Mouse (Mus musculus): ENCODE measurements around the gene Mical1. TPM values are rescaled to one million over a fixed set of nuclear protein-coding genes. Genes with fewer than 3 reads are reported as not detected.
"Not testable (repeated sequence)": the region's sequence is repeated elsewhere in the genome, so short reads cannot be mapped to it uniquely, and the experiment has no call there.

Mical1 gene
- total RNA-seq, 2 experiments from 2014 or later, result 22.6 to 26.0 TPM

DNA sequence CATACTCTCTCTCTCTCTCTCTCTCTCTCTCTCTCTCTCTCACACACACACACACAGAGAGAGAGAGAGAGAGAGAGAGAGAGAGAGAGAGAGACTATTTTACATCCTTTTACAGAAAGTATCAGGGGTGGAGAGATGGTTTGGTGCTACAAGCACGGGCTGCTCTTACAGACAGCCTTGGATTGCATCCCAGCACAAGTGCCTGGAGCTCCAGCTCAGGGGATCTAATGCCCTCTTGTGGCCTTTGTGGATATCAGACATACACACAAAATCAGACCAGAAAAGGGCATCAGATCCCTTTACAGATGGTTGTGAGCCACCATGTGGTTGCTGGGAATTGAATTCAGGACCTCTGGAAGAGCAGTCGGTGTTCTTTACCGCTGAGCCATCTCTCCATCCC, 29.3 kb downstream of the Mical1 start:
- peak in 1 of 2 experiments; percentile 51 for DNase-seq (ENCODE audit: extremely low spot score in 1 of 2, low spot score in 2 of 2)
- not testable (repeated sequence) for H3K4me3 ChIP-seq, H3K27ac ChIP-seq
- intact Hi-C loops (cut with DNase I), result loop anchor here (10.0 kb wide), 1 partner anchor 501 kb away; no protein-coding TSS in a partner anchor
- peak; percentile 75 for TF ChIP-seq CTCF (IDR thresholded peaks at IDR 0.05)

DNA sequence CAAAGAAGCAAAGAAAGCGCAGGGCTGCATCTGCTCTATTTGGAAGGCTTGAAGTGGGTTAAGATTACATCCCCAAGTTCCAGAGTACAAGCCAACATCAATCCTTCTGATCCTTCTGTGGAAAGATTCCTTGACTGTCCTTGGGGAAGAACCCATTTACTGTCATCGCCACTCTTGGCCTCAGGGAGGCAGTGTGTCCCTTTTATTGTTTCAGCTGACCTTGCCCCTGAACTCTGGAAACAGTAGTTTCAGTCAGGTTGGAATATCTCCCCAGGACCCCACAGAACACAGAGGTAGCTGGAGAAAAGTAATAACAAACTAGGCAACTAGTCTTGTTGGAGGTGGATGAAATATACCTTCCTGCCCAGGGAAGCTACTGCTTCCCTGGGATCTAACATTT, 33.0 kb downstream of the Mical1 start:
- Histone ChIP-seq H3K4me3 (no peak overlapping the region), H3K27ac (no peak overlapping the region)
- no peak for DNase-seq (ENCODE audit: extremely low spot score in 1 of 2, low spot score in 2 of 2)
- intact Hi-C loops (cut with DNase I), result loop anchor here (10.0 kb wide), 1 partner anchor 504 kb away; no protein-coding TSS in a partner anchor
- TF ChIP-seq CTCF (IDR thresholded peaks at IDR 0.05), result peak; percentile 55

DNA sequence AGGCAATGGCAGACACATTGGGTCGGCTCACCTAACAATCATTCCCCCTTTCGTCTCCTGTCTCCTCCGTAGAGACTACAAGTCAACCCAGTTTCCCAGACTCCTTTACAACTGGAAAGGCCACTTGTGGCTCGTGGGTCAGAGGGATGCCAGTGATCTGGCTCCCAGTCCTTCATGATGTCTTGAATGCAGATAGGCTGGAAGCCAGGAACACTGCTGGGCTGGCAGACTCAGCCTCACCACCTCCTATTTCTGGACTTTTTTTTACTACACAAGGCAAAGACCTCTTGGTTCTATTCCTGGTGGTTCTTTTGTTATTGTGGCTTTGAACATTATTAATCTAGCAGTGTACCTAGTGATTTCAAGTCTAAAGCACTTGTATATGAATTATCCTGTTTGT, 38.2 kb downstream of the Mical1 start:
- no peak overlapping the region for H3K27ac ChIP-seq
- no peak for DNase-seq (ENCODE audit: extremely low spot score in 1 of 2, low spot score in 2 of 2)
- H3K4me3 ChIP-seq, result no peak overlapping the region
- intact Hi-C loops (cut with DNase I), result loop anchor here (10.0 kb wide), 1 partner anchor 780 kb away; no protein-coding TSS in a partner anchor
- TF ChIP-seq CTCF (IDR thresholded peaks at IDR 0.05), result no peak

DNA sequence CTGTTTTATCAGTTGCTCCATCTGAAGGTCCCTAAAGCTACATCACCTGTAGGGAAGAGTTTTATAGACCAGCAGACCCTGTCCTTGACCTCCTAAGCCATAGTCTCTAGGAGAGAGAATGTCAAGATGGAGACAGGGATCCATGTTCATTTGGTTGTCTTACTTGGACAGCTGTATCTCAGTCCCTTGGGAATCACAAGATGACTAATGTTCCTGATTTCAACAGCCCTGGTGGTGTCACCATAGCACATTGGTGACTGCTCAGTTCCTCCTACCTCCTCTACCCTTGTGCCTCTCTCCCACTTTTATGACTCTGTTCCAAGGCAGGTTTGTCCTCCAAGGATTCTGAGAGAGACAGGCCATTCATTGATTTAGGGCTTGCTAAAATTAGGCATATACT, 38.8 kb downstream of the Mical1 start:
- no peak for TF ChIP-seq CTCF (IDR thresholded peaks at IDR 0.05)
- intact Hi-C loops (cut with DNase I), result loop anchor here (5.0 to 10.0 kb wide), 2 partner anchors 213 to 780 kb away; partner anchors contain the start of genes Ak9 and Fig4
- no peak for DNase-seq (ENCODE audit: extremely low spot score in 1 of 2, low spot score in 2 of 2)
- Histone ChIP-seq H3K4me3 (no peak overlapping the region), H3K27ac (no peak overlapping the region)

DNA sequence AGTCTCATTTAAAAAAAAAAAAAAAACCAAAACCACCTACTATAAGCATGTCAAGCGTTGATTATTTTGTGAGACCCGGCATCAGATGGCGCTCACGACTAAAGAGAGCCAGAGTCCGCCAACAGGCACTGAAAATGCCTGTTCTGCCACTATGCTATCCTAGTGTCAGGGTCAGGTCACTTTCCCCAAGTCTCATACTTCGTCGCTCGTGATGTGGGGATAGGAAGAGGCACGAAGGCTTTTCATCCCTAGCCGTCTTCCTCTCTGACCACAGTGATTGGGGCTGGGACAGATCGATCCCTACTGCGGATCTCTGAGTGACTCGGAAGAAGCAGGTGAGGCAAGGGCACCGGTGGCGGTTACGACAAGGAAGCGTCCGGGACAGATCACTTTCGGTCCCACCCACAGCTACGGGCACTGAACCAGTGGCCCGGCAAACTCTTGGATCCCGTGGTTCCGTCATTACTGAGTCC, 42.4 kb downstream of the Mical1 start:
- peak in 1 of 2 experiments; percentile 57 for DNase-seq (ENCODE audit: extremely low spot score in 1 of 2, low spot score in 2 of 2)
- peak overlapping the region; percentile 100 for H3K27ac ChIP-seq
- peak; percentile 54 for TF ChIP-seq CTCF (IDR thresholded peaks at IDR 0.05)
- H3K4me3 ChIP-seq, result peak overlapping the region; percentile 80
- intact Hi-C loops (cut with DNase I), result loop anchor here (5.0 to 10.0 kb wide), 2 partner anchors 216 to 776 kb away; partner anchors contain the start of genes Ak9 and Fig4

DNA sequence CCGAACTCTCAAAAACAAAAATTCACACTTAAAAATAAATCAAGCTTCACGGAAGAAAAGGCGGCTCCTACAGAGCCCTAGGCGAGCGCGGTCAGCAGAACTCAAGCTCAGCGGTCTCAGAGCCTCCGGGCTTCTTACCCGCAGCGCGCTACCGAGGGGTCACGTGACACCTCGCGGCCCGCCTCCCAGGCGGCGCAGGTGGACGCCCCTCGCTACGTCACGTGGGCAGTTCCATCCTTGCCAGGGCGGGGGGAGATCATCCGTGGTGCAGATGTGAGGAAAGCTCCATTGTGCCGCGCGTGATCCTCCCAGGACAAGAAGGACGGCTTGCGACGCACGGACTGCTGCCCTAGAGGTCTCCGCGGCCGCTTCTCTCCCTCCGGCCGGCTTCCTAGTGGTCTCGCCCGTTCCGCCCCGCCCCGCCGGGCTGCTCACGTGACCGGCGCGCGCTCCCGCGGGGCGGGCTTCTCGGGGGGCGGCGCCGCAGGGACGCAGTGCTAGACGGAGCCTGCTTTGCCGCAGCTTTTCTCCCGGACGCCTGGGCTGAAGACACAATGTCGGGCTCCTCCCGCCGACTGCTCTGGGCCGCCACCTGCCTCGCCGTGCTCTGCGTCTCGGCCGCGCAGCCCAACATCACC, 43.0 kb downstream of the Mical1 start, which contains the start of gene Cd164:
Cd164 (plus strand) TSS at position 434 of the 638 bp plus-strand sequence.
- H3K27ac ChIP-seq, result peak within 1 kb of the TSS; percentile 100
- DNase-seq (ENCODE audit: extremely low spot score in 1 of 2, low spot score in 2 of 2), result peak; percentile 88 to 91
- H3K4me3 ChIP-seq, result peak within 1 kb of the TSS; percentile 80
- no peak for TF ChIP-seq CTCF (IDR thresholded peaks at IDR 0.05)
- intact Hi-C loops (cut with DNase I), result loop anchor here (1.0 to 10.0 kb wide), 3 partner anchors 163 to 776 kb away; partner anchors contain the start of genes Ak9 and Fig4

DNA sequence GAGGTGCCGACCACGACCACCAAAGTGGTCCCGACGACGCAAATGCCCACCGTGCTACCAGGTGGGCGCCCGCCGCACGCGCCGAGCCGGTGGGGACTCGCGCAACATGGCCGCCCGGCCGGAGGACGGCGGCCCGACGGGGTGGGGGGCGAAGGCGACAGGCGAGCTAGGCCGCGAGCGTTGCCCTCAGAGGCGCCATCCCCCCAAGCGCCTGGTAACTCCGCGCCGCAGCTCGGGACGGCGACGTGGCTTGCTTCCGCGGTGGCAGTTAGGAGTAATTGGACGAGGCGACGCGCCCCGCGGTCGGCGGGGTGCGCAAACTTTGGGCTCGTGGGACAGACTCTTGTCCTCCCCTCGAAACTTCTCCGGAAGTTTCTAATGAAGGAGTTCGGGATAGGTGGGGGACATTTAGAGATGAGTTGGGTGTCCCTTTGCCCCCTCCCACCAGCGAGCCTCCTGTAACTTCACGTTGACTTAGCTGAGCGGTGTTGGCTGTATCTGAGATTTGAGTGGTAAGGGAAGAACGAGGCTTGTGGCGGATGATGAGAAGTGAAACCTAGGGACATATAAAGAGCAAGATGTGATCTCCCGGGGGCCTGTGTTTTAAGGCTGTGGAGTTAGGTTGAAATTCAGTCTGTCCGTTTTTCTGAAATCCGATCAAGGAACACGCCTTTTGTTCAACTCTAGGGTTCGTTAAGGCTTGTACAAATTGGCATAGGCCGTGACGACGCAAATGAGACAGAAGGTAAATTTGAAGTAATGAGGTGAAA, 43.7 kb downstream of the Mical1 start:
- H3K4me3 ChIP-seq, result peak overlapping the region; percentile 80
- intact Hi-C loops (cut with DNase I), result loop anchor here (1.0 to 10.0 kb wide), 6 partner anchors 52 to 775 kb away; partner anchors contain the start of genes Ak9 and Fig4
- no peak for TF ChIP-seq CTCF (IDR thresholded peaks at IDR 0.05)
- peak in 1 of 2 experiments; percentile 38 for DNase-seq (ENCODE audit: extremely low spot score in 1 of 2, low spot score in 2 of 2)
- peak overlapping the region; percentile 100 for H3K27ac ChIP-seq

DNA sequence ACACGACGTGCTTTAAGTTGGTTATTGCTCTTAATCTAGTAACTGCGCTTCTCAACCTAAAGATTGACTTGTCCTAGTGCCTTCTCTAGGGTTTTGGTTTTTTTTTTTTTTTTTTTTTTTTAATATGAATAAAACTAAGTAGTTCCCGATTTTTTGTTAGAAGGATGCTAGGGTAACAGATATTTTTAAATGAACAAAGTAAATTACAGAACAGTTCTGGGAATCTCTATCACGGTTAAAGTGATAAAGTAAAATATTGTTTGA, 44.2 kb downstream of the Mical1 start:
- no peak for TF ChIP-seq CTCF (IDR thresholded peaks at IDR 0.05)
- no peak for DNase-seq (ENCODE audit: extremely low spot score in 1 of 2, low spot score in 2 of 2)
- intact Hi-C loops (cut with DNase I), result loop anchor here (5.0 kb wide), 3 partner anchors 52 to 292 kb away; no protein-coding TSS in a partner anchor
- Histone ChIP-seq H3K4me3 (peak overlapping the region; percentile 80), H3K27ac (peak overlapping the region; percentile 32; the same call in 1 of the 2 replicates)

DNA sequence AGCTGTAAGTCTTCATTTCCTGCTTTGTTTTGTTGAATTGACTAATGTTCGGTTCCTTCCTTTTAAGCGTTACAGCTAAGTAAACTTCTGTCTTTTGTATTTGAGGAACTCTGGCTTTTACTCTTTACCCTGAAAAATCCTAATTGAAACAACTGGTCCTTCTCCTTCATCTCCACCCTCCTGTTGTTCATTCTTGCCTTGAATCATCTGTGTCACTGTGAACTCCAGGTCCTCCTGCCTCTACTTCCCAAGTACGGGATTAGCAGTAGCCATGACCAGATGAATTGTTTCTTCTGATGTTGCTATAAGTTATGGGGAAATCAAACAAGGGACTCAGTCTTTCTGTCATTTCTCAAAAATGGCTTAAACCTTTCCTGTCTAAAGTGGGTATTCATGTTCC, 47.3 kb downstream of the Mical1 start:
- intact Hi-C loops (cut with DNase I), result loop anchor here (5.0 kb wide), 3 partner anchors 49 to 289 kb away; no protein-coding TSS in a partner anchor
- H3K27ac ChIP-seq, result no peak overlapping the region
- DNase-seq (ENCODE audit: extremely low spot score in 1 of 2, low spot score in 2 of 2), result no peak
- H3K4me3 ChIP-seq, result no peak overlapping the region
- TF ChIP-seq CTCF (IDR thresholded peaks at IDR 0.05), result no peak

DNA sequence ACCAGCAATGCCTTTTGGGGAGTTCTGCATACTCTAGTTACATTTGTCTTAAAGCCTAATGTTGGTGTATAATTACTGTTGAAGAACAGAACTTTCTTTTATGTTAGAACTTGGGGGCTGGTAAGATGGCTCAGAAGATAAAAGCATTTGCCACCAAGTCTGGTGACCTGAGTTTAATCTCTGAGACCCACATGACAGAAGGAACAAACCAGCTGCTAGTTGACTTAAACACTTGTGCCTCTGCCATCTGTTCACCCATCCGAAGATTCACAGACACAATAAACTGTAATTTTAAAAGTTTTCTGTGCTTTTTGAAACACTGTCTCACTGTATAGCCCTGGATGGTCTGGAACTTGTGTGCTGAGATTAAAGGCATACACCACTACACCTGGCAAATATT, 49.6 kb downstream of the Mical1 start:
- no peak for DNase-seq (ENCODE audit: extremely low spot score in 1 of 2, low spot score in 2 of 2)
- intact Hi-C loops (cut with DNase I), result no loop called here
- TF ChIP-seq CTCF (IDR thresholded peaks at IDR 0.05), result no peak
- no peak overlapping the region for H3K4me3 ChIP-seq
- H3K27ac ChIP-seq, result no peak overlapping the region

DNA sequence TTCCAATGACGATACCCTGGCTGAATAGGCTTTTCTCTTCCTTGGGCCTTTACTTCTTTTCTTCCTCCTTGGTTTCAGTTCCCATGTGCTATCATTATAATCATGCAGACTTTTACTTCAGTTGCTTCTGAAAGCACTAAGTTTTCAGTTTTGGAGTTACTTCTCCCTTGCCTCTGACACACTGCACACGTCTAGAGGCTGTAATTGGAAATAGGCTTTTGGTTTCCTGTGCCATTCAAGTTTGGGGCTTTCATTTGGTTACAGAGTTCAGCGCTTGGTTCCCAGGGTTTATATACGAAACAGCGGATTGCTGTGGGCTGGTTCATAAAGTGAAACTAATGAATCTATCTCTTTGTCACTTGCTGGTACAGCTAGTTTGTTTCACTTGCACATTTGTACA, 53.9 kb downstream of the Mical1 start:
- no peak overlapping the region for H3K4me3 ChIP-seq
- intact Hi-C loops (cut with DNase I), result no loop called here
- no peak for TF ChIP-seq CTCF (IDR thresholded peaks at IDR 0.05)
- no peak overlapping the region for H3K27ac ChIP-seq
- no peak for DNase-seq (ENCODE audit: extremely low spot score in 1 of 2, low spot score in 2 of 2)

DNA sequence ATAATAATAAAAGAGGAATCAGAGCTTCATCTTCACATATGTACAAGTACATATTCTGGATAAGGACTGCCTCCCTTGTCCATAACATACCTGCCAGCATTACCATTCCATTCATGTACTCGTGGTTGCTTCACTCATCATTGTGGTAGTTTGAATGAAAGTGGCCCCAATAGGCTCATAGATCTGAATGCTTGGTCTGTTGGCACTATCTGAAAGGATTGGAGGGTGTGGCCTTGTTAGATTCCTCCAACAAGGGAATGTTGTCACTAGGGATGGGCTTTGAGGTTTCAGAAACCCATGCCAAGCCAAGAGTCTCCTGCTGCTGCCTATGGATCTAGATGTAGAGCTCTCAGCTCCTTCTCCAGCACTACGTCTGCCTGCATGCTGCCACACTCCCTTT, 59.9 kb downstream of the Mical1 start:
- TF ChIP-seq CTCF (IDR thresholded peaks at IDR 0.05), result no peak
- Histone ChIP-seq H3K4me3 (no peak overlapping the region), H3K27ac (no peak overlapping the region)
- no peak for DNase-seq (ENCODE audit: extremely low spot score in 1 of 2, low spot score in 2 of 2)
- intact Hi-C loops (cut with DNase I), result no loop called here

Other genes starting within 250 kb of the Mical1 start
- gene Fig4, start 173.1 kb upstream of the Mical1 start, total RNA-seq (2021), result 10 to 100 TPM; 25.2 to 25.6 TPM
- gene Ak9, start 172.3 kb upstream of the Mical1 start, total RNA-seq (2021), result under 1 TPM; 0.05 to 0.07 TPM
- gene Zbtb24, start 25.9 kb upstream of the Mical1 start, total RNA-seq (2021), result 10 to 100 TPM; 19.6 to 21.2 TPM
- 10 to 100 TPM; 16.8 to 21.3 TPM for gene Smpd2, start 14.1 kb downstream of the Mical1 start, total RNA-seq (2021)
- gene Ppil6, start 14.1 kb downstream of the Mical1 start, total RNA-seq (2021), result 1 to 10 TPM; 4.6 to 6.6 TPM
- gene Cd164, start 43.1 kb downstream of the Mical1 start, total RNA-seq (2021), result 10 to 100 TPM; 66.5 to 67.8 TPM
- 1 to 10 TPM; 1.8 to 2.0 TPM for gene Ccdc162, start 240.3 kb downstream of the Mical1 start, total RNA-seq (2021)

Data from left cerebral cortex, adult 2 months (tissue).